Mouse (Mus musculus) G1E (cell line): Measurements from ENCODE around the gene Ufc1.

Source experiments
- CTCF ChIP-seq: IDR thresholded peaks from 2 replicates; pipeline ENCODE4 v1.5.1; 2012; ENCODE audit warnings: low read depth, low read length, inconsistent platforms, mixed read lengths
- GATA1 ChIP-seq: IDR thresholded peaks from 2 replicates; pipeline ENCODE4 v1.6.1; 2012; ENCODE audit warnings: borderline replicate concordance, low read length, inconsistent platforms, mixed read lengths
- GATA2 ChIP-seq: IDR thresholded peaks from 2 replicates; pipeline ENCODE4 v1.6.1; 2012; ENCODE audit warnings: low read depth, low read length, inconsistent platforms, borderline replicate concordance
- POLR2AphosphoS5 ChIP-seq: IDR thresholded peaks from 2 replicates; pipeline ENCODE4 v1.6.1; 2012; ENCODE audit warnings: low read depth, low read length, inconsistent platforms; ENCODE audit not compliant: insufficient replicate concordance
- TAL1 ChIP-seq: conservative IDR thresholded peaks from 2 replicates; pipeline ENCODE4 v1.6.1; 2012; ENCODE audit warnings: low read depth, low read length, inconsistent platforms, mixed read lengths

DNA sequence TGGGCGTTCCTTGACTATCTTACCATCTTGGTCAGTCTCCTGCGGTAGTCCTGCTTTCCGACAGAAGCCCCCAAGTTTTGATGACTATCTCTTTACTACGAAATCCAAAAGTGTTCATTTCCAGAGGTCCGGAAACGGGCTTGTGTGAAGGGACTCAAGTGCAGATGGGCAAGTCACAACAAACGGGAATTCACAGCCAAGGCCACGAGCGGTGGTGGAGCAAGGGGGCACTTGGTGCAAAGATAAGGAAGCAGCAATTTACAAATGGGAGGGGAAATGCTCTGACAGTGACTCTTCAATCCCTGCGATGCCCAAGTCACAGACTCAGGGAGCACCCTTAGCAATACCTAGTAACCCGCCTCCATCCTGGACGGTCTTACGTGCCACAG lies 47.4 kb downstream of the Ufc1 start:
- no peak for TF ChIP-seq CTCF
- TF ChIP-seq GATA1 = no peak
- TF ChIP-seq GATA2 = no peak
- no peak for TF ChIP-seq TAL1
- TF ChIP-seq POLR2AphosphoS5 = no peak
